Mouse (Mus musculus) spleen, postnatal 0 days (tissue): ENCODE data around the gene Aldh6a1. TPM values are rescaled to one million over a fixed set of nuclear protein-coding genes. Genes with fewer than 3 reads are reported as not detected.

Experiments
- polyA plus RNA-seq: library from polyadenylated mRNA; unstranded; fragments of >200 nt; fragmentation: Nextera tagmentation; extraction: Ambion mirVana; gene quantifications from 2 replicates; pipeline ENCODE4 v1.2.1, GENCODE M21; 2015

Aldh6a1 gene
- 8.4 and 11.7 TPM in 2 replicates for polyA plus RNA-seq

GRCm38 (mm10) chr12:84450718-84451646, at the start of gene Aldh6a1, which contains the start of gene Lin52:
TSS of gene Aldh6a1 (minus strand) at chr12:84451004.
TSS of gene Lin52 (plus strand) at chr12:84451422.

GRCm38 (mm10) chr12:84416834-84417604, 33.8 kb downstream of the Aldh6a1 start, which contains the start of gene Rnf113a2:
TSS of gene Rnf113a2 (plus strand) at chr12:84417196.

GRCm38 (mm10) chr12:84408819-84409507, 41.8 kb downstream of the Aldh6a1 start, which contains the start of the genes Entpd5 and Bbof1:
TSS of gene Entpd5 (minus strand) at chr12:84409029.
TSS of gene Bbof1 (plus strand) at chr12:84409071.

Other genes starting within 250 kb of the Aldh6a1 start
- gene Elmsan1, start 232.1 kb downstream of the Aldh6a1 start, polyA plus RNA-seq = 6.1 and 6.8 TPM in 2 replicates
- 24.6 and 25.1 TPM in 2 replicates for gene Ptgr2, start 165.8 kb downstream of the Aldh6a1 start, polyA plus RNA-seq
- 45.0 and 48.5 TPM in 2 replicates for gene Zfp410, start 134.2 kb downstream of the Aldh6a1 start, polyA plus RNA-seq
- 20.7 and 21.5 TPM in 2 replicates for gene Coq6, start 89.3 kb downstream of the Aldh6a1 start, polyA plus RNA-seq
- 0.97 and 1.4 TPM in 2 replicates for gene Fam161b, start 89.2 kb downstream of the Aldh6a1 start, polyA plus RNA-seq
- gene Entpd5, start 42.0 kb downstream of the Aldh6a1 start, polyA plus RNA-seq = 6.5 and 7.0 TPM in 2 replicates
- gene Bbof1, start 41.9 kb downstream of the Aldh6a1 start, polyA plus RNA-seq = 0.53 and 0.63 TPM in 2 replicates
- 23.2 and 26.2 TPM in 2 replicates for gene Rnf113a2, start 33.8 kb downstream of the Aldh6a1 start, polyA plus RNA-seq
- gene Lin52, start 418 bp upstream of the Aldh6a1 start, polyA plus RNA-seq = 12.8 and 14.9 TPM in 2 replicates
- not detected in 2 replicates for gene Vsx2, start 118.8 kb upstream of the Aldh6a1 start, polyA plus RNA-seq
- 4.4 and 5.3 TPM in 2 replicates for gene Abcd4, start 166.4 kb upstream of the Aldh6a1 start, polyA plus RNA-seq
- gene Vrtn, start 190.0 kb upstream of the Aldh6a1 start, polyA plus RNA-seq = not detected in 2 replicates
- 0.12 TPM in 1 of 2 replicates, not detected in the other for gene Syndig1l, start 247.8 kb upstream of the Aldh6a1 start, polyA plus RNA-seq